Mouse (Mus musculus) monocyte, adult 2 months (primary cell): ENCODE data around the gene Abcb4.
"Not testable (repeated sequence)": the region's sequence is repeated elsewhere in the genome, so short reads cannot be mapped to it uniquely, and the experiment has no call there.

ENCODE experiments used
- DNase-seq, 2 experiments: peaks; one replicate each; pipeline ENCODE4 v3.0.0; 2022; ENCODE audit warnings: low spot score in 2 of 2, low read depth in 1 of 2

The Abcb4 gene

GRCm38 (mm10) chr5:8997513-8997895 is 104.0 kb downstream of the Abcb4 start:
- no peak for DNase-seq

DNA sequence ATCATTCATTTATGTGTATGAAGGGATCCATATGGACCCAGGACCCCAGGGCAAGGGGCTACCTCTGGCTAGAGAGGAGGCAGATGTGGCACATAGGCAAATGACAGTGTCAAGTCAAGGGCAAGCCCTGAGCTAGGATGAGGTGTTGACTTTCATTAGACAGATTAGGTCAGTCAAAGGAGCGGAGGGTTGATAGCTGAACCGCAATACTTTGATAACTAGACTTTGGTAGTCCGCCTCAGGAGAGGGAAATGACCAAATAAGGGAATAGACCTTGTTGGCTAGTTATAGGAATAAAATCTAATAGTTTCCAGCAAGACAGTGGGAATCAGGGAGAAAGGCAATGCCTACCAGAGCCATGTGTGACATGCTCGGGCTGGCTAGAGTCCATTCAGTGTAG is 105.6 kb downstream of the Abcb4 start:
- DNase-seq: no peak

DNA sequence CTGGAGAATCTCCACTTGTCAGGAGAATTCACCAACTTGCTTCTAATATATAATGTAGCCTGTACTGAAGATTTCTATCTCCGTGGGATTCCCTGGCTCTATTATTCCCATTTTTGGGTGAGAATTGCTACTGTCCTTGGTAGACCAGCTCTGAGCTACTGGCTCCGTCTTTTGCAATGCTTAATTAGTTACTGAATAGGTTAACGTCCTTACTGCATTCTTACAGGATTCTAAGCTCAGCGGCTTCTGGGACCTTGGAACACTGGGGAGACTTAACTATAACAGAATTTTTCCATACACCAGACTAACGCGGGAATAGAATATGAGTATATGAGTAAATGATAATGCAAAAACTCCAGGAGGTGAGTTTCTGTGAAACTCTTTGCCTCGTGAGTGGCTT is 106.5 kb downstream of the Abcb4 start:
- not testable (repeated sequence) for DNase-seq

DNA sequence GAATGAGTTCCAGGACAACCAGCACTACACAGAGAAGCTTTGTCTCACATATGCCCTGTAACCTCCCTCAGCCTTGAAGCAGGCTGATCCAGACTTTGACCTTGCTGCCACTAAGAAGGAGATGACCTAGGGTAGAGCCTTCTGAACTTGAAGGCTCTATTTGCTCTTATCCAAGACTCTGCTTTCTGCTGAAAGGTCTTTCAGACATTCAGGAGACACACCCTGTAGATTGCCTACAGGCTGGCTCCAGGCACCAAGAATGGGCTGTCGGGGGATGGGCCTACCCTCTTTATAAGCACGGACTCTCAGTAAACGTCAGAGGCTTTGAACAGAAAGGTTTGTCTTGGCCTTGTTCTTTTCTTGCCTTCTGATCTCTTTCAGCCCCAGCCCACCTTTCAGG is 113.1 kb downstream of the Abcb4 start:
- not testable (repeated sequence) for DNase-seq
